Mouse (Mus musculus) liver, embryonic 14.5 days (tissue): Measurements from ENCODE around the gene Gpr55.

Source experiments
- CTCF ChIP-seq: IDR thresholded peaks from 2 replicates; pipeline ENCODE4 v1.5.1; 2016; ENCODE audit warnings: antibody characterized with exemption, low read depth, control low read depth
- EP300 ChIP-seq: IDR thresholded peaks from 2 replicates; pipeline ENCODE4 v1.6.1; 2016; ENCODE audit warnings: antibody characterized with exemption, low read depth

- TF ChIP-seq CTCF (no peak), EP300 (no peak)
These were observed 63.8 kb downstream of the Gpr55 start for GRCm38 (mm10) chr1:85896781-85897700.
